Mouse (Mus musculus) megakaryocyte progenitor cell, adult 5-6 weeks (primary cell): ENCODE results near the gene Irf6. TPM values are rescaled to one million over a fixed set of nuclear protein-coding genes. Genes with fewer than 3 reads are reported as not detected.

Experiments used
- ATAC-seq: replicated peaks from 2 replicates; pipeline ENCODE4 v1.8.0; 2016; ENCODE audit warnings: mild to moderate bottlenecking, moderate TSS enrichment, inconsistent platforms; ENCODE audit not compliant: poor library complexity
- total RNA-seq, 2 experiments: library from RNA; stranded (forward) in 1 of 2; stranded (reverse) in 1 of 2; fragments of 157-497, 149-512 nt in 1 of 2; fragments of 200-1000 nt in 1 of 2; gene quantifications; 2 replicates each; pipeline versions ENCODE4 v1.2.3 to v1.2.4; 2015 to 2017

Gene Irf6
- total RNA-seq, 2 experiments from 2014 or later, result 0.46 to 0.89 TPM

DNA sequence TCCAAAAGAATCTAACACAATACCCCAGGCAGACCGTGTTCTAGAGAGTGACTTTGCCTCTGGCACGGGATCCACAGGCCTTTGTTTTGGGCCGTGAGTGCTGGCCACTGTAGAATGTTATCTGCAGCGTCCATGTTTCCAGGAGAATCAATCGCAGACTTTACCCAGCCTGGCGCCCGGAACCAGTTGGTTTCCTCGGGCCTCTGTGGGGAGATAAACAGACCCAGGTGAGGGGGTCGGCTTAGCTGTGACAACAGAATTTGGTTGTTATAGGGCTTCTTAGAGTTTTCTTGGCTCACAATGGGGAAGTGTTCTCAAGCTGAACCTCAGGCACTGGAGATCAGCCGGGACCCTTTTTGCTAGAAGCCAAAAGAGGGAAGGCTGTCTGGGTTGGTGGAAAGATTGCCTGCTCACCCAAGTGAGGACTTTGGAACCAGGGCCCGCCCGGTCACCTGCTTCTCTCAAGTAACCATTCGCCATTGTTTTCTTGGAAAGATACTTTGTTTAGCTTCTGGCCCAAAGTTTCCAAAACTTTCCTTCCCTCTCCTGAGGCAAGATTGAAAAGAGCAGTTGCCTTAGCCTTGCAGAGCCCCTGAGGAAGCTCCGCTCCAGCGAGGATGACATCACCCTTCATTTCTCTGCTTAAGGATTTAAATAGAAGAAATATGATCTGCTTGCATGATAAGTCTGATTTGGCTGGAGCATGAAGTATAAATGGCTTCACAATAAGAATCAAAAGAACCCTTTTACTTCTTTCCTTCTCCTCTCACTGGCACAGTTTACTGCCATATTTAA lies 3.6 kb downstream of the Irf6 start:
- peak; percentile 22 for ATAC-seq

DNA sequence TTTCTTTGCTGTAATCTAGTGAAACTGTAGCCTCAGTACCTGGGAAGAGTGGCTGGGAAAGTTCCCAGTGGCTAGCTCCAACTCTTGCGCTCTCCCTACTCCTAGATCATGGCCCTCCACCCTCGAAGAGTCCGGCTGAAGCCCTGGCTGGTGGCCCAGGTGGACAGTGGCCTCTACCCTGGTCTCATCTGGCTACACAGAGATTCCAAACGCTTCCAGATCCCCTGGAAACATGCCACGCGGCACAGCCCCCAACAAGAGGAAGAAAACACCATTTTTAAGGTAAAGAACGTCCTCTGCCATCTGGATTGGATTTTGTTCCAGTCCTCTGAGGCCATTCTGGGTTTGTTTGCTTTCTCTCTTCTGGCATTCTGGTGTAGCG lies 4.2 kb downstream of the Irf6 start:
- ATAC-seq, result no peak

DNA sequence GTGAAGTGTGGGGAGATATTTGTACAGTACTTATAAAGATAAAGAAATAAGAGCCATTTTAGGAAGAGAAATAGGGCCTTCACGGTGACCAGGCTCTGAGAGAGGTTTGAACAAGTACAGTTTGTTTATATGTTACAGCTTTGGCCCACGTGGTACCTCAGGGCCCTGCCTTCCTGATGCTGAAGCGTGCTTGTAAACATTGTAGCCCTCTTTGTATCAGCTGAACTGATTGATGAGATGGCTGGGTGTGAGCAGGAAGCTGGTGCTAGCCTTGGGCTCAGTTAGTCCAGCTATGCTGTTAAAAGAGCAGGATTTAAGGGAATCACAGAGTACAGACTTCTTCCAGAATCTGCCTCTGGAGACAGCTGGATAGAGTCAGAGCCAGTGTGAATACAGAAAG lies 6.3 kb downstream of the Irf6 start:
- no peak for ATAC-seq

GRCm38 (mm10) chr1:193159613-193160012 lies 6.7 kb downstream of the Irf6 start:
- no peak for ATAC-seq

GRCm38 (mm10) chr1:193160317-193161032 lies 7.6 kb downstream of the Irf6 start:
- peak; percentile 92 for ATAC-seq

GRCm38 (mm10) chr1:193167746-193168145 lies 14.8 kb downstream of the Irf6 start, which contains the start of gene A130010J15Rik:
TSS of gene A130010J15Rik (plus strand) at chr1:193168046.
- no peak for ATAC-seq

DNA sequence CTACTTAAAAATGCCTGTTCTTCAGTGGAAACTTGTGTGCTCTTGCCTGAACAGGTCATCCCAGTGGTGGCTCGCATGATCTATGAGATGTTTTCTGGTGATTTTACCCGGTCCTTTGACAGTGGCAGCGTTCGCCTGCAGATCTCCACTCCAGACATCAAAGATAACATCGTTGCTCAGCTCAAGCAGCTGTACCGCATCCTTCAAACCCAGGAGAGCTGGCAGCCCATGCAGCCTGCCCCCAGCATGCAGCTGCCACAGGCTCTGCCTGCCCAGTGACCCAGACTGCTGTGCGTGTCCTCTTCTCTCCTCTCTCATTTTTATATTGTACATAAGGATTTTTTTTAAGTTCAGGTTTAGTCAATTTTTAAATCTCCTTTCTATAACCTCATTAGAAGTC lies 16.3 kb downstream of the Irf6 start:
- ATAC-seq, result no peak

GRCm38 (mm10) chr1:193169856-193170255 lies 16.9 kb downstream of the Irf6 start:
- ATAC-seq, result 0 out of 2 replicates have a peak, but pooled peaks have one; percentile 13

DNA sequence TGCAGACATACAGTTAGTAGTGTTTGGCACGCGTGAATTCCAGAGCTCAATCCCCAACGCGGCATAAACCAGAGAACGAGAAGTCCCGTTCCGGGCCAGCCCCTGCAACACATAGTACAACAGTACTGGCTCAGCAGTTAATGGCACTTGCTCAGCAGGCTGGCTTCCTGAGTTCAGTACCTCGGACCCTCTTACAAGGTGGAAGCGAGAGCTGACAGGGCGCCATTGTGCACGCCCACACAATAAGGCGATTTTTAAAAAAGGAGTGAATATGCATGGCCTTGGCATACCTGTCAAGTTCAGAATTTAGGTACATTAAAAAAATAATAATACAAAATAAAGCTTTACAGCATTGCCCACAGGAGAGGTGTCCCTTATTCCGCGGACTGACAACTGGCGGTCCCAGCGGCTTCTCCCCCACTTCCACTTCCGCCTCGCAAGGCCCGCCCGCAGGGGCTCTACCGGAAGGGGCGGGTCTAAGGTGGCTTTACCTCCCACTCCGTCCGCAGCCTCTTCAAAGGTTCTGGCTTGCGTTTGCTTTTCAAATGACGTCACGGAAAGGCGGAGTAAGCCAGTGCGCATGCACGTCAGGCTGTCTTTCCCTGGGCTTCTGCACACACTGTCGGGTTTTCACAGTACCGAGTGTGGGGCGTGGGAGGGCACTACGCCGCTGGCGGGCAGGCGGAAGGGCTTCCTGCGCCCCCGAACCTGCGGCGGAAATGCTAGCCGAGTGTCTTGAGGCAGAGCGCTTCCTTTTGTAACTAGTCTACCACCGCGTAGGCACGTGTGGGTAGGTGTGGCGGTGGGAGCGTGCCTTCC lies 20.3 kb downstream of the Irf6 start:
- peak; percentile 83 for ATAC-seq

DNA sequence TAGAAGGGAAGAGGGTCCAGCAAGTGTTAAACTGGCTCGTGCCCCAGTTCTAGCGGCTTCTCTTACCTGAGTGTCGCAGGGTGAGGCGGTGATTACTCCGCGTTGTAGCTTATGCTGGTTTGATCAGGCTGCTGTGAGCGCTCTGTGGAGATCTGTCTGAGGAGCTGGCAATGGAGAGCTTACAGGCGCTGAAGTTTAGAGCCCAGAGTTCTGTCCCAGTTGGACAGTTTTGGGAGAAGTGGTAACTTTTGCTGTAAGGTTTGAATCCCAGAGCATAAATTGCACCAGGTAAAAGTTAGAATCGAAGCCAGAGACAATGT lies 20.9 kb downstream of the Irf6 start:
- no peak for ATAC-seq

GRCm38 (mm10) chr1:193174143-193174733 lies 21.3 kb downstream of the Irf6 start:
- 0 out of 2 replicates have a peak, but pooled peaks have one; percentile 9 for ATAC-seq

DNA sequence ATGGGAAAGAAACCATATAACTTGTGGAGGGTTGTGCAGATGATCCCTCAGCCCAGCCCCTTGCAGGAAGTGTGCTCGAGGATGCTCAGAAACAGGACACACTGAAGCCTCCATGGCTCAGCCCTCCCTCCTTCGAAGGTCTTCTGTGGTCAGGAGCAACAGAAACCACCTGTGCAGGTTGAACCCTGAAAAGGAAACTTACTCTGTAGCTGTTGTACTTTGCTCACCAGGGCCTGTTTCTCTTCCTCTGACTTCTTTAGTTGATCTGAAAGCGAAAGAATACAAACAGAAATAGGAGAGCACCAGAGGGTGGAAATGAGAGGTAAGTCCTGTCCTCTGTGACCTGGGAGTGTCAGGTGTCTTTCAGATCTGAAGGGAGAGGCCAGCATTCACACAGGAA lies 28.2 kb downstream of the Irf6 start:
- ATAC-seq, result no peak

- ATAC-seq, result no peak
These were observed 35.3 kb downstream of the Irf6 start for GRCm38 (mm10) chr1:193188257-193188656.

DNA sequence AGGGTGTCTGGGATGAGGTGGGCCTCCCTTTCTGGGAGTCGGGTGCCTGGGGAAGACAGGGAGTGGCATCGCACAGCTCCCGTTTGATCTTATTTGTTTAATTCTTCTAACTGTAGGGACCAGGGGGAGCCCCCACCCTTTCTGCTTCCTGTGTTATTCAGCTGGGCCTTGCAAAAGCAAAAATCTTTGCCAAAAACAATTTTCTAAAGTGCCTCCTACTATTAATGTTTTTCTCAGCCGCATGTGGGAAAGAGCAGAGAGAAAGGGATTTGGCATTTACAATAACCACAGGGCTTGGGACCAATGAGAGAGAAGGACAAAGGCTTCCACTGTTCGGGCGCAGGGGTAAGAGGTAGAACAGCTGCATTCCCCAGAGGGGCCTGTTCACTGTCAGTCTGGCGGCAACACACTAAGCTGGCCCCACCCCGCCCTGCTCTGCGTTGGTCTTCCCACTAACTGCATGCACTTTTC lies 36.3 kb downstream of the Irf6 start:
- no peak for ATAC-seq

DNA sequence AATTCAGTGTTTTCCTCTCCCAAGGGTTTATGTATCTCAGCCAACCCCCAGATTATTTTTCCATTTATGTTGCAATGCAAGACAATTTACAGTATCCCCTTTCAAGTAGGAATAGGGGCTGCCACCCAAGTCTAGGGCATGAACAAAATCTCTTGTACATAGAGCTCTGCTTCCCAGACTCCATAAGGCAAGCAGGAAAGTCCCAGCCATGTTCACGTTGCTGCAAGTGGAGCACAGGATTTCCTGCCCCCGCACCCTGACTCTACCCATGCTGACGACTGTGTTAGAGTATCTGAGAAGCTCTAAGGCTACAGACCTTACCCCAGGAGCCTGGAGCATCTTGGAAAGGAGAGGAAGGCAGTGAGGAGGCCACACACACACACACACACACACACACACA lies 36.9 kb downstream of the Irf6 start:
- no peak for ATAC-seq

DNA sequence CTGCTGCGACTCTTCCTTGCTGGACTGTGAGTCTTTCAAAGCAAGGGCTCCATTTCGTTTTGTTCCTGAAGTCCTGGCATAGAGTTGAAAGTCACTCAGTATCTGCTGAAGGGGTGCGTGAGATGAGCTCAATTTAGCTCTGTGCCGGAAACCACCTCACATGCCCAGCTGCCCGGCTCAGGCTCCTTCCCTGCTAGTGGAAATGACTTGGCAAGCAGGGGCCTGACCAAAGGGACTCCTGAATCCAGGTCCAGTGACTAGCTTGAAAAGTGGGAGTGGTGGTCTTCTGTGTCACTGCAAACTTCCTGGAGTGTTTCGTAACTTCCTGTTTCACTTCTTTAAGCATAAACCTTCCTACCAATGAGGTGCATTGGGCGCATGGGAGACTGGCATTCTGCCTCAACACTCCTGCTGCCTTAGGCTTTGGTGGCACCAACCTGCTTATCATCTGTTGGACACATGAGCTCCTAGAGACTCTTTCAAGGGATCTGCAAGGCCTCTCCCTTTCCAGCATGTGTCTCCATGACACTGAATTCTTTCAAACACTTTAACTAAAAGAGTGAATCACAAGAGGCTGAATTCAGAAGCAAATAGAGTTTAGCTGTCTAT lies 38.9 kb downstream of the Irf6 start:
- ATAC-seq, result peak; percentile 91

GRCm38 (mm10) chr1:193194416-193195140 lies 41.7 kb downstream of the Irf6 start:
- no peak for ATAC-seq

- ATAC-seq, result no peak
These were observed 42.4 kb downstream of the Irf6 start for GRCm38 (mm10) chr1:193195169-193195810.

DNA sequence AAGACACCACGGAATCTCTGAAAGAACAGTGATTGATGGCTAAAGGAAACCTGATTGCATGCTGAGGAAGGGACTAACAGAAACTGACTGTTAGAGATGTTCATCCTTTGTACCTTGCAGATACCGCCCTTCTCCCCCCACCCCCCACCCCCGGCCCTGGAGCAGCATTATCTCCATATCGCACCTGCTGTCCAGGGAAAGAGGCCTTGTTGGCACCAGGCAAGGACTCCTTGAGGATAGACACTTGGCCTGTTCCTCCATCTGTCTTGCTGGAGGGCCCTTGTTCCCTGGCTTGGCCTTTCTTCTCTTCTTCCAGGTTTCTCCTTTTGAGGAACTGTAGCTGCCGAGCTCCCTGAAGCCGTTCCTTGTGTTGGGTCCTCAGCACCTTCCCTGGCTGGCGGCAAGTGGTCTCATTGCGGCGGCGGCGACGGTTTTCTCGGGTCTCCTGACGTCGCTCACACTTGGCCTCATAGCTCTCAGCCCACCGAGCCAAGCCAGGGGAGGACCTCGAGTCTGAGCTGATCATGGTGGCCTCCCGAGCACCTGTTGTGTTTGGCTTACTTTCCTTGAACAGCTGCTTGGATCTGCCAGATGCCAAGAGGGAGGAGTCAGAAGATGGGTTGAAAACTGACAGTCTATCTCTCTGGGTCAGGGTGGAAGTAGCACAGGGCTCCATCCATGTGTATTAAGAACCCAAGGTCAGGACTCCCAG lies 44.7 kb downstream of the Irf6 start:
- no peak for ATAC-seq
